Mouse (Mus musculus) lung, embryonic 16.5 days (tissue): ENCODE results near the gene Hdac8. TPM values are rescaled to one million over a fixed set of nuclear protein-coding genes. Genes with fewer than 3 reads are reported as not detected.
A peak's percentile ranks its signal among the peaks of the same experiment; 100 is the strongest.

Experiments
- ATAC-seq: fragments of 200-750 bp; cut with Nextera tagmentation; 2 replicates; pipeline ENCODE4 v1.8.0; 2017; ENCODE audit warnings: low read depth, mild to moderate bottlenecking, moderate library complexity
- H3K27ac ChIP-seq: fragments of 300-500 bp; sonication (generic); 2 replicates; pipeline ENCODE4 v1.5.1; 2014; ENCODE audit warnings: mild to moderate bottlenecking, control low read depth, low read length
- H3K27me3 ChIP-seq: fragments of 300-500 bp; sonication (generic); 2 replicates; pipeline ENCODE4 v1.6.1; 2014; ENCODE audit warnings: low read depth, low read length, mixed read lengths; ENCODE audit not compliant: control insufficient read depth, insufficient read depth
- H3K36me3 ChIP-seq: fragments of 300-500 bp; sonication (generic); 2 replicates; pipeline ENCODE4 v1.6.1; 2014; ENCODE audit warnings: low read length; ENCODE audit not compliant: control insufficient read depth, insufficient read depth
- H3K4me1 ChIP-seq: fragments of 300-500 bp; sonication (generic); replicated peaks from 2 replicates; pipeline ENCODE4 v1.6.1; 2014; ENCODE audit warnings: low read length, mixed read lengths; ENCODE audit not compliant: control insufficient read depth, insufficient read depth
- H3K4me2 ChIP-seq: fragments of 300-500 bp; sonication (generic); 2 replicates; pipeline ENCODE4 v1.6.1; 2014; ENCODE audit warnings: low read depth, low read length, control low read depth
- H3K4me3 ChIP-seq: fragments of 300-500 bp; sonication (generic); 2 replicates; pipeline ENCODE4 v1.5.1; 2014; ENCODE audit warnings: mild to moderate bottlenecking, low read length, control low read depth
- H3K9ac ChIP-seq: fragments of 300-500 bp; sonication (generic); 2 replicates; pipeline ENCODE4 v1.6.1; 2014; ENCODE audit warnings: low read length, control low read depth
- H3K9me3 ChIP-seq: fragments of 300-500 bp; sonication (generic); 2 replicates; pipeline ENCODE4 v1.6.1; 2016; ENCODE audit warnings: low read length; ENCODE audit not compliant: control insufficient read depth
- WGBS: fragments of 180-500 bp; shearing (Covaris S2); extraction: QIAGEN DNeasy Blood & Tissue Kit; methylation state at CpG from one replicate; pipeline ENCODE4 v1.1.7; 2014; 5-methylcytosine and 5-hydroxymethylcytosine counted together
- polyA plus RNA-seq: library from polyadenylated mRNA; unstranded; fragments of >200 nt; fragmentation: Nextera tagmentation; extraction: Ambion mirVana; gene quantifications from 2 replicates; pipeline ENCODE4 v1.2.1, GENCODE M21; 2015

Gene Hdac8
- polyA plus RNA-seq, 1 experiment from 2014 or later: 11.1 TPM

DNA sequence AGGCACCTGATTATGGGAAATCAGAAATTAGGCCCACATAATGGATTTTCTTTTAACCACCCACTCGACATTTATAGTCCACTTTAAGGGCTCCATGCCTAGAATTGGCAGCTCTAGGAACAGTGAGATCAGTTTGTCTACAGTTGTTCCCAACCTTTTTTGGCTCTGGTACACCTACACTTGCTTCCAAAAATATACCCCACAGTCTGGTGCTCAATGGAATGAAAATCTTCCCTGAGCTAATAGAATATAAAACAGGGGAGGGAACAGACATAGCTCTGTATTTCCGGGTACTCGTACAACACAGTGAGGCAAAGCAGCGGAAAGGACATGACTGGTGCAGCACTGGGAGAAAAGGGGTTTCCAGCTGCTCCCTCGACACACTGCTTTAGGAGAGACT is 29.6 kb downstream of the Hdac8 start:
- 80% methylated on average over 5 of the region's 5 CpGs for WGBS
- H3K4me3 ChIP-seq: no peak overlapping the region
- no peak for ATAC-seq
- H3K9ac ChIP-seq: no peak overlapping the region
- H3K36me3 ChIP-seq: no peaks in the 10 kb centered on the region
- no peaks in the 10 kb centered on the region for H3K27me3 ChIP-seq
- no peak overlapping the region for H3K27ac ChIP-seq
- H3K4me1 ChIP-seq: no peaks in the 10 kb centered on the region
- no peaks in the 10 kb centered on the region for H3K9me3 ChIP-seq
- H3K4me2 ChIP-seq: no peak overlapping the region

DNA sequence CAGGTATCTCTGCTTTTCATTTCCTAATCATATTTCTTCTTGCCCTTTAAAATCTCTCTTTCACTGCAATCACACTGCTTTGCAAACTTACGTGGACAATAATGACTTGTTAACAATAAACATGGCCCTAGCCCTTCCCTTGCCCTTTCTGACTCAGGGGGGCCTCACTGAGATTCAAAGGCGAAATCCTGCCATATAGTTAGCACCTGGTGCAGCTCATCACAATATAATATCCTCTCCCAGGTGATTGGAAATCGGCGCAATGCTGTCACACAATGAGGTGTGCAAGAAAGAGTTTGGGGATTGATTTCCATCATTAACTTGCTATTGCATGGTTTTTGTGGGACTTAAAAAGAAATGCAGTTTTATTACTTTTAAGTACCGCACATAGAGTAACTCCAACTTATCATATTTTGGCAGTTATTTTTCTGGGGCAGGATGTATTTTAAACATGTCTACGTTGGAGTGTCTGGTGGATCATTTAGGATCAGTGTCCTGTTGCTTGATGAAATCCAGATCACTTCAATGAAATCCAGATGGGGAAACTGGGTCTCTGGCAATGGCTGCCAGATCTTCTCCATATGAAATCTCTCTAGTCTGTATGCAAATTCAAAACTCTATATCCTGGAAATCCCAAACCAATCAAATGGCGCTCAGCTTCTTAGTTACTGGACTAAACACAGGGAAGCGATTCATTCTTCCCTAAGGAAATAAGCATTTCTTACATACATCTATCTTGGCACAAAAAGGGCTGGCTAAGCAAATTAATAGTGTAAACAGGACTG is 86.6 kb downstream of the Hdac8 start:
- Histone ChIP-seq H3K9me3 (no peaks in the 10 kb centered on the region), H3K4me3 (no peak overlapping the region), H3K9ac (no peak overlapping the region), H3K4me2 (no peak overlapping the region), H3K27me3 (peaks cover 5% of the 10 kb centered on the region), H3K36me3 (no peaks in the 10 kb centered on the region), H3K4me1 (no peaks in the 10 kb centered on the region), H3K27ac (no peak overlapping the region)
- 0 out of 2 replicates have a peak, but pooled peaks have one; percentile 17 for ATAC-seq
- WGBS: 69% methylated on average over 8 of the region's 8 CpGs

DNA sequence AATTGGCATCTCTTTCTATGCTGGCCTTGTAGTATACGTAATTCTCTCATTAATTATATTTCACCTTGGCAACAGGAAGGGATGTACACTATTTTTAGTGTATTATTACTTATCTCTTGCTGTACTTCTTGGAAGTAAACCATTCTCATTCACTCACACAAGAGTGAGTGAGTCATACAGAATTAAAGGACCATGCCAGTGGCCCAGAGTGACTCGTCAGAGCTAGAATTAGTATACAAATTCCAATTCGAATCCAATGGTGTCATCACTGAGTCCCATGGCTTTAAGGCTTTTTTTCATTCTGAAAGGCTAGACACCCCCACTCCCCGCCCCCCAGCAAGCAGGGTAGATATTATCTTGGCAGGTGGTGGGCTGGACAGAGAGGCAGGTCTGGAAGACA is 88.2 kb downstream of the Hdac8 start:
- Histone ChIP-seq H3K9me3 (no peaks in the 10 kb centered on the region), H3K4me3 (no peak overlapping the region), H3K36me3 (no peaks in the 10 kb centered on the region), H3K9ac (no peak overlapping the region), H3K4me2 (no peak overlapping the region), H3K27ac (no peak overlapping the region), H3K4me1 (no peaks in the 10 kb centered on the region), H3K27me3 (peaks cover 5% of the 10 kb centered on the region)
- ATAC-seq: no peak
- 63% methylated on average over 4 of the region's 4 CpGs for WGBS

DNA sequence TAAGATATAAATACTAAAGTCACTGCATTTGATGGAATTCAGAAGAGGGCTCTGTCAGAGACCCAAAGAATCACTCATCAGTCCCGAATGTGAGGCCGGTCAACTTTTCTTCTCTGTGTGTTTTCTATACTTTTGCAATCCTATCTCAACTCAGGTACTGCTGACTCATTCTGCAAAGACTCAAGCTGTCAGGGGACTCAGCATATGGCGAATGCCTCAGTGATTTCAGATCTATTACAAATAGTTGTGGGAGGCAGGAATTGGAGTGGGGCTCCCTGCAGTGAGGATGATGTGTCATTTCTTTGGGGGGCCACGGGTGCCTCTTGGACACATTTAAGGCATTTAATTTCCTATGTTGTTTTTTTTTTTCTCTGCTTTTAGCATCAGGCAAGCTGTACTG is 88.8 kb downstream of the Hdac8 start:
- Histone ChIP-seq H3K9me3 (no peaks in the 10 kb centered on the region), H3K27me3 (peaks cover 5% of the 10 kb centered on the region), H3K4me1 (no peaks in the 10 kb centered on the region), H3K4me3 (no peak overlapping the region), H3K9ac (no peak overlapping the region), H3K36me3 (no peaks in the 10 kb centered on the region), H3K4me2 (no peak overlapping the region), H3K27ac (no peak overlapping the region)
- no peak for ATAC-seq
- WGBS: 64% methylated on average over 4 of the region's 4 CpGs

DNA sequence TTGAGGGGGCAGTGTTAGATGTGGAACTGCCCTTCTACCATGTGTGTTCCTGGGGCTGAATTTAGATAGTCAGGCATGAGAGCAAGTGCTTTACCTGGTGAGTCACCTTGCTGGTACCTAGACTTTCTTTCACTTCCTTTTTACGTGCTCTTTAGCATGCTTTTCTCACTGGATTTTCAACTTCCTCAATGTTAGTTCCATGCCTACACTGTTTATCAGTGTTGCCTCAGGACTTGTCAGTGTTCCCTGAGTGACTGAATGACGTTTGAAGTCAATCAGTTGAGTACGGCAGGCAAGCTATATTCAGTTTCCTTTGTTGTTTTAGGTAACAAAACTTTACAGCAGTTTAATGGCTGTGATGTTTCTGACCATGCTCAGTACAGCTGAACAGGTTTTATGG is 120.4 kb downstream of the Hdac8 start:
- WGBS: 78% methylated on average over 3 of the region's 3 CpGs

DNA sequence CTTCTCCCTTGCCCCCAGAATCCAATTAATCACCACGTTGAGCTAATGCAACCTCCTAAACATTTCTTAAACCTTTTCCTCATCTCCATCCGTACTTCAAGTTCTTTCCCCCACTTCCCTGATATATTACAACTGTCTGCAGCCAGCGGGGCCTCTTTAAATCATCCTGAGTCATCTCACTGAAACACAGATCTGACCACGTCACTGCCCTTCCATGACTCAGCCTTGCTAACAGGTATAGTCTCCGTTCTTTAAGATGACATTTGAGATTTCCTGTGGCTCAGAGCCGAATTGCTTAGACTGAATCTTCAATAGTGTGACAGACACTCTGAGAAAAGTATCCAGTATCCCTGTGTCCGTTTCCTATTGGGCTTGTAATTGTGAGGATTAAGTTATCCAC is 122.0 kb downstream of the Hdac8 start:
- Histone ChIP-seq H3K9me3 (no peaks in the 10 kb centered on the region), H3K27me3 (no peaks in the 10 kb centered on the region), H3K27ac (no peak overlapping the region), H3K4me1 (no peaks in the 10 kb centered on the region), H3K4me3 (no peak overlapping the region), H3K36me3 (no peaks in the 10 kb centered on the region), H3K4me2 (no peak overlapping the region), H3K9ac (no peak overlapping the region)
- WGBS: 55% methylated on average over 7 of the region's 7 CpGs
- no peak for ATAC-seq

More for the DNA sequence above, 120.4 kb downstream of the Hdac8 start:
- no peak overlapping the region for H3K4me2 ChIP-seq
- ATAC-seq: no peak
- no peak overlapping the region for H3K9ac ChIP-seq
- H3K27ac ChIP-seq: no peak overlapping the region
- no peaks in the 10 kb centered on the region for H3K4me1 ChIP-seq
- no peaks in the 10 kb centered on the region for H3K9me3 ChIP-seq
- H3K36me3 ChIP-seq: no peaks in the 10 kb centered on the region
- H3K27me3 ChIP-seq: no peaks in the 10 kb centered on the region
- H3K4me3 ChIP-seq: no peak overlapping the region

DNA sequence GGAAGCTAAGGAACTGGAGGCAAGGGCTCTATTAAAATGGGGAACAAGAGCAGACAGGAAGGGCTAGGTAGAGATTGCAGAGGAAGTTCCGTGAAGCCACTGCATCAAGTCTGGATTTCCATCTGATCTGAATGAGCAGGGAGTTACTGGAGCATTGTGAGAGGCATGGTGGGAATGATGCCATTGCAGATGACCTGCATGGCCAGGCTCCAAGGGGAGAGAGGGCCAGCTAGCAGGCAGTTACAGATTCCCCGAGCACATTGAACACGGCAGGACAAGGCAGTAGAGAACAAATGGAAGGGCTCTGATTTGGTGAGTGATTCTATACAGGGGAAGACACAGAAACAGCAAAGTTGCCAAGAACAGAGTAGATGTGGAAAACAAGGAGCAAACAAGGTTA is 138.6 kb downstream of the Hdac8 start:
- Histone ChIP-seq H3K4me3 (no peak overlapping the region), H3K9ac (no peak overlapping the region), H3K9me3 (no peaks in the 10 kb centered on the region), H3K4me1 (no peaks in the 10 kb centered on the region), H3K4me2 (no peak overlapping the region), H3K36me3 (no peaks in the 10 kb centered on the region), H3K27me3 (no peaks in the 10 kb centered on the region), H3K27ac (no peak overlapping the region)
- no peak for ATAC-seq
- 88% methylated on average over 3 of the region's 3 CpGs for WGBS

DNA sequence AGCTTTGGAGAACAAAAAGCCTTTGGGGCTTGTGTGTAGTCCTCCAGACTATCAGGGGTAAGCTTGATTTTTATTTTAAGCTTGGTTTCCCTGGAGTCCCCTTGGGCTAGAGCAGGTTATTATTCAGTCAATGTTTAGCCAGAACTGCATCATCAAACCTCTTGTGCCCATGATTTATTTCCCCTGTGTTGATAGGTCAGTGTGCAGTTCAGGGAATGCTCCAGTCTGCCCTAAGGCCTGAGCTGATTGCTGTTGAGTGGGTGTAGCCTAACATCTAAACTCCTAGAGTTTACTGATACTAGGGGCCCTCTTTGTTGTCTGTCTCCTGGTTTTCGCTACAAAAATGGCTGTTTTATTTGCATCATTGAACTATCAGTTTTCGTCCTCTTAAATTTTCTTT is 142.9 kb downstream of the Hdac8 start:
- Histone ChIP-seq H3K4me1 (no peaks in the 10 kb centered on the region), H3K27ac (no peak overlapping the region)
- no peak for ATAC-seq

DNA sequence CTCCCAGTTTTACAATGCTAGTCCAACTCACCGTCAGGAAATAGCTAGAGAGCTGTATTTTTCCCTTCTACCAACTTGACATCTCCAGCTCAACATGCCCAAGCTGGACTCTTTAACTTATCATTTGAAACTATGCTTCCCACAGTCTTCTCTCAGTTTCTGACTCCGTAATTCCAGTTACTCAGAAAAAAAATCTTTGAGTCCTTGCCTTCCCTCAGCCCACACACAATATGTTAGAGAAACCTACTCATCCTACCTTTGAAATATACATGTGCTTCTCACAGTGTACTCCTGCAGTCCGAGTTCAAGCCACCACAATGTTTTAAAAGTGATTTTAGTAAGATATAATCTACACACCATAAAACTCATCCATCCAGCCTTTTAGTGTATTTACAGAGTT is 151.7 kb downstream of the Hdac8 start:
- Histone ChIP-seq H3K4me1 (no peaks in the 10 kb centered on the region), H3K27me3 (peaks cover 2% of the 10 kb centered on the region; the same call in 1 of the 2 replicates), H3K9me3 (no peaks in the 10 kb centered on the region), H3K27ac (no peak overlapping the region), H3K9ac (no peak overlapping the region), H3K4me3 (no peak overlapping the region), H3K36me3 (no peaks in the 10 kb centered on the region), H3K4me2 (no peak overlapping the region)
- 80% methylated on average over 3 of the region's 3 CpGs for WGBS
- ATAC-seq: no peak

More for the DNA sequence above, 142.9 kb downstream of the Hdac8 start:
- Histone ChIP-seq H3K4me2 (no peak overlapping the region), H3K9ac (no peak overlapping the region), H3K27me3 (no peaks in the 10 kb centered on the region; the same call in 1 of the 2 replicates), H3K9me3 (no peaks in the 10 kb centered on the region), H3K4me3 (no peak overlapping the region), H3K36me3 (no peaks in the 10 kb centered on the region)
- WGBS: 68% methylated on average over 2 of the region's 2 CpGs
